Mouse (Mus musculus): Measurements from ENCODE around the gene Kctd6. TPM values are rescaled to one million over a fixed set of nuclear protein-coding genes. Genes with fewer than 3 reads are reported as not detected.
A peak's percentile ranks its signal among the peaks of the same experiment; 100 is the strongest.

The Kctd6 gene
- polyA plus RNA-seq, 1 experiment from 2014 or later = 3.5 TPM

GRCm38 (mm10) chr14:8191331-8191965 is 22.5 kb upstream of the Kctd6 start:
- Histone ChIP-seq H3K4me3 (no peak overlapping the region), H3K27me3 (no peaks in the 10 kb centered on the region), H3K4me1 (no peaks in the 10 kb centered on the region), H3K4me2 (no peak overlapping the region), H3K36me3 (no peaks in the 10 kb centered on the region), H3K9me3 (no peaks in the 10 kb centered on the region), H3K27ac (no peak overlapping the region), H3K9ac (no peak overlapping the region)
- ATAC-seq (ENCODE audit: insufficient number of reproducible peaks, insufficient read depth, low FRiP score, low TSS enrichment, low read depth) = no peak
- 53% methylated on average over 12 of the region's 12 CpGs for WGBS

GRCm38 (mm10) chr14:8192727-8193126 is 21.2 kb upstream of the Kctd6 start:
- H3K4me3 ChIP-seq = no peak overlapping the region
- H3K4me1 ChIP-seq = no peaks in the 10 kb centered on the region
- H3K27me3 ChIP-seq = no peaks in the 10 kb centered on the region
- WGBS = 83% methylated on average over 6 of the region's 6 CpGs
- H3K9me3 ChIP-seq = no peaks in the 10 kb centered on the region
- no peak overlapping the region for H3K4me2 ChIP-seq
- no peak overlapping the region for H3K9ac ChIP-seq
- ATAC-seq (ENCODE audit: insufficient number of reproducible peaks, insufficient read depth, low FRiP score, low TSS enrichment, low read depth) = no peak
- no peak overlapping the region for H3K27ac ChIP-seq
- H3K36me3 ChIP-seq = no peaks in the 10 kb centered on the region

GRCm38 (mm10) chr14:8200769-8201168 is 13.2 kb upstream of the Kctd6 start:
- H3K4me3 ChIP-seq = no peak overlapping the region
- H3K4me1 ChIP-seq = no peaks in the 10 kb centered on the region
- H3K9ac ChIP-seq = no peak overlapping the region
- ATAC-seq (ENCODE audit: insufficient number of reproducible peaks, insufficient read depth, low FRiP score, low TSS enrichment, low read depth) = no peak
- H3K36me3 ChIP-seq = no peaks in the 10 kb centered on the region
- WGBS = 82% methylated on average over 5 of the region's 5 CpGs
- H3K27me3 ChIP-seq = no peaks in the 10 kb centered on the region
- H3K4me2 ChIP-seq = no peak overlapping the region
- H3K9me3 ChIP-seq = no peaks in the 10 kb centered on the region
- no peak overlapping the region for H3K27ac ChIP-seq

GRCm38 (mm10) chr14:8201715-8202114 is 12.2 kb upstream of the Kctd6 start:
- H3K36me3 ChIP-seq = no peaks in the 10 kb centered on the region
- no peak overlapping the region for H3K27ac ChIP-seq
- H3K27me3 ChIP-seq = no peaks in the 10 kb centered on the region
- WGBS = 60% methylated on average over 3 of the region's 3 CpGs
- ATAC-seq (ENCODE audit: insufficient number of reproducible peaks, insufficient read depth, low FRiP score, low TSS enrichment, low read depth) = no peak
- no peaks in the 10 kb centered on the region for H3K4me1 ChIP-seq
- no peak overlapping the region for H3K4me3 ChIP-seq
- H3K4me2 ChIP-seq = no peak overlapping the region
- H3K9me3 ChIP-seq = no peaks in the 10 kb centered on the region
- no peak overlapping the region for H3K9ac ChIP-seq

GRCm38 (mm10) chr14:8206179-8206910 is 7.6 kb upstream of the Kctd6 start:
- Histone ChIP-seq H3K4me3 (no peak overlapping the region), H3K4me2 (no peak overlapping the region), H3K36me3 (no peaks in the 10 kb centered on the region), H3K9ac (no peak overlapping the region), H3K27ac (no peak overlapping the region), H3K27me3 (no peaks in the 10 kb centered on the region), H3K4me1 (0 out of 2 replicates have a peak, but pooled peaks cover 4% of the 10 kb centered on the region), H3K9me3 (no peaks in the 10 kb centered on the region)
- no peak for ATAC-seq (ENCODE audit: insufficient number of reproducible peaks, insufficient read depth, low FRiP score, low TSS enrichment, low read depth)
- WGBS = 58% methylated on average over 9 of the region's 9 CpGs

- ATAC-seq (ENCODE audit: insufficient number of reproducible peaks, insufficient read depth, low FRiP score, low TSS enrichment, low read depth) = peak; percentile 62; the same call in 1 of the 2 replicates
- Histone ChIP-seq H3K9me3 (no peaks in the 10 kb centered on the region), H3K4me3 (no peak overlapping the region), H3K4me1 (0 out of 2 replicates have a peak, but pooled peaks cover 4% of the 10 kb centered on the region), H3K36me3 (no peaks in the 10 kb centered on the region), H3K9ac (no peak overlapping the region), H3K4me2 (no peak overlapping the region), H3K27me3 (no peaks in the 10 kb centered on the region), H3K27ac (no peak overlapping the region)
- 26% methylated on average over 5 of the region's 5 CpGs for WGBS
These were observed 6.8 kb upstream of the Kctd6 start for GRCm38 (mm10) chr14:8207105-8207504.

GRCm38 (mm10) chr14:8207543-8207942 is 6.4 kb upstream of the Kctd6 start:
- no peak overlapping the region for H3K4me2 ChIP-seq
- H3K27me3 ChIP-seq = no peaks in the 10 kb centered on the region
- no peaks in the 10 kb centered on the region for H3K9me3 ChIP-seq
- no peaks in the 10 kb centered on the region for H3K36me3 ChIP-seq
- H3K27ac ChIP-seq = no peak overlapping the region
- H3K9ac ChIP-seq = no peak overlapping the region
- 73% methylated on average over 5 of the region's 5 CpGs for WGBS
- H3K4me1 ChIP-seq = 0 out of 2 replicates have a peak, but pooled peaks cover 4% of the 10 kb centered on the region
- H3K4me3 ChIP-seq = no peak overlapping the region
- ATAC-seq (ENCODE audit: insufficient number of reproducible peaks, insufficient read depth, low FRiP score, low TSS enrichment, low read depth) = no peak

GRCm38 (mm10) chr14:8208876-8209275 is 5.1 kb upstream of the Kctd6 start:
- WGBS = 75% methylated on average over 3 of the region's 3 CpGs
- H3K9ac ChIP-seq = no peak overlapping the region
- H3K27ac ChIP-seq = no peak overlapping the region
- H3K4me1 ChIP-seq = 0 out of 2 replicates have a peak, but pooled peaks cover 4% of the 10 kb centered on the region
- no peaks in the 10 kb centered on the region for H3K36me3 ChIP-seq
- H3K9me3 ChIP-seq = no peaks in the 10 kb centered on the region
- H3K4me3 ChIP-seq = no peak overlapping the region
- H3K4me2 ChIP-seq = no peak overlapping the region
- H3K27me3 ChIP-seq = no peaks in the 10 kb centered on the region
- no peak for ATAC-seq (ENCODE audit: insufficient number of reproducible peaks, insufficient read depth, low FRiP score, low TSS enrichment, low read depth)

- ATAC-seq (ENCODE audit: insufficient number of reproducible peaks, insufficient read depth, low FRiP score, low TSS enrichment, low read depth) = no peak
- Histone ChIP-seq H3K27ac (no peak overlapping the region), H3K4me2 (no peak overlapping the region), H3K9me3 (no peaks in the 10 kb centered on the region), H3K9ac (no peak overlapping the region), H3K4me1 (peaks cover 8% of the 10 kb centered on the region), H3K36me3 (no peaks in the 10 kb centered on the region), H3K4me3 (no peak overlapping the region), H3K27me3 (no peaks in the 10 kb centered on the region)
- WGBS = 86% methylated on average over 2 of the region's 2 CpGs
These were observed 4.0 kb upstream of the Kctd6 start for GRCm38 (mm10) chr14:8209896-8210295.

GRCm38 (mm10) chr14:8212996-8213395 is 944 bp upstream of the Kctd6 start:
- Histone ChIP-seq H3K27me3 (no peaks in the 10 kb centered on the region; the same call in 1 of the 2 replicates), H3K4me1 (peaks cover 16% of the 10 kb centered on the region), H3K9me3 (no peaks in the 10 kb centered on the region), H3K36me3 (no peaks in the 10 kb centered on the region), H3K9ac (no peak overlapping the region), H3K4me2 (no peak overlapping the region), H3K27ac (no peak overlapping the region), H3K4me3 (no peak overlapping the region)
- WGBS = 83% methylated on average over 2 of the region's 2 CpGs
- no peak for ATAC-seq (ENCODE audit: insufficient number of reproducible peaks, insufficient read depth, low FRiP score, low TSS enrichment, low read depth)

- Histone ChIP-seq H3K9me3 (no peaks in the 10 kb centered on the region), H3K4me1 (peaks cover 16% of the 10 kb centered on the region), H3K4me2 (peak overlapping the region; percentile 85), H3K4me3 (peak overlapping the region; percentile 75), H3K27ac (peak overlapping the region; percentile 90), H3K9ac (peak overlapping the region; percentile 92), H3K27me3 (no peaks in the 10 kb centered on the region; the same call in 1 of the 2 replicates), H3K36me3 (no peaks in the 10 kb centered on the region)
- peak; percentile 80 for ATAC-seq (ENCODE audit: insufficient number of reproducible peaks, insufficient read depth, low FRiP score, low TSS enrichment, low read depth)
- 2% methylated on average over 60 of the region's 63 CpGs for WGBS
These were observed 613 bp downstream of the Kctd6 start for GRCm38 (mm10) chr14:8214299-8215207.
